Mouse (Mus musculus) cerebellum, postnatal 25 days (tissue): ENCODE measurements around the gene Gm7879.
A peak's percentile ranks its signal among the peaks of the same experiment; 100 is the strongest.

Experiments
- DNase-seq, 2 experiments: peaks; one replicate each; pipeline ENCODE4 v3.0.0; 2021; ENCODE audit warnings: mixed read lengths in 2 of 2

The Gm7879 gene

GRCm38 (mm10) chr5:43912844-43913243, at the start of gene Gm7879:
Gm7879 (plus strand) TSS chr5:43913144.
- peak in 1 of 2 experiments; percentile 9 for DNase-seq

GRCm38 (mm10) chr5:43863642-43864041, 49.3 kb upstream of the Gm7879 start:
- no peak for DNase-seq

GRCm38 (mm10) chr5:43865316-43865715, 47.6 kb upstream of the Gm7879 start:
- no peak for DNase-seq

- DNase-seq: no peak
These were observed 44.7 kb upstream of the Gm7879 start, which contains the start of gene Cd38 for GRCm38 (mm10) chr5:43868253-43868652. Cd38 (plus strand) TSS chr5:43868553.

GRCm38 (mm10) chr5:43868711-43869600, 44.0 kb upstream of the Gm7879 start:
- DNase-seq: peak; percentile 59 to 65

DNA sequence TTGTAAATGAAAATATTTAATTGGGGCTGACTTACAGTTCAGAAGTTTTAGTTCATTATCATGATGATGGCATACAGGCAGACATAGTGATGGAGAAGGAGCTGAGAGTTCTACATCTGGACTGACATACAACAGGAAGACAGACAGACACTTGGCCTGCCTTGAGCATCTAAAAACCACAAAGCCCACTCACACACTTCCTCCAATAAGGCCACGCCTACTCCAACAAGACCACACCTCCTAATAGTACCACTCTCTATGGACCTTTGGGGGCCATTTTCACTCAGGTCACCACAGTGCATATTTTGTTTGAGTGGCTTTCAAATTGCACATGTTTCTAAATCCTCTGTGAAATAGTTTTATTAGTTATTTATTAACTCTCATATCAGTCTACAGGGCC, 41.1 kb upstream of the Gm7879 start:
- DNase-seq: no peak

DNA sequence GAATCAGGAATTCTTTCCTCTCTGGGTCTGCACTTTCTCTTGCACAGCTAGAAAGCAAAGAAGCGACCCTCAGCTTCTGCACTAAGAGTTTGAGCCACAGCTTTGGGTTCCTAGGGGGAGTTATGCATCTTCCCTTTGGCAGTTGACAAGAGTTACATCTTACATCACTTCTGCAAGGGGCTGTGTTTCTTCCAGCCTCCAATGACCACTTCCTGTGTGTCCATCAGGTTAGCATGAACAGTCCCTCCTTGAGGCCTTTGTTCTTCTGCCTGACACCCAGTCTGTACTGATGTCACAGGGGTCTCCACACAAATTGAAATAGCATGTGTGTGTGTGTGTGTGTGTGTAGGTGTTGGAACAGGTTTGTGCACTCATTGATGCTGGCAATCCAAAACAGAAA, 40.3 kb upstream of the Gm7879 start:
- DNase-seq: no peak

- no peak for DNase-seq
These were observed 30.9 kb upstream of the Gm7879 start for GRCm38 (mm10) chr5:43882034-43882433.

DNA sequence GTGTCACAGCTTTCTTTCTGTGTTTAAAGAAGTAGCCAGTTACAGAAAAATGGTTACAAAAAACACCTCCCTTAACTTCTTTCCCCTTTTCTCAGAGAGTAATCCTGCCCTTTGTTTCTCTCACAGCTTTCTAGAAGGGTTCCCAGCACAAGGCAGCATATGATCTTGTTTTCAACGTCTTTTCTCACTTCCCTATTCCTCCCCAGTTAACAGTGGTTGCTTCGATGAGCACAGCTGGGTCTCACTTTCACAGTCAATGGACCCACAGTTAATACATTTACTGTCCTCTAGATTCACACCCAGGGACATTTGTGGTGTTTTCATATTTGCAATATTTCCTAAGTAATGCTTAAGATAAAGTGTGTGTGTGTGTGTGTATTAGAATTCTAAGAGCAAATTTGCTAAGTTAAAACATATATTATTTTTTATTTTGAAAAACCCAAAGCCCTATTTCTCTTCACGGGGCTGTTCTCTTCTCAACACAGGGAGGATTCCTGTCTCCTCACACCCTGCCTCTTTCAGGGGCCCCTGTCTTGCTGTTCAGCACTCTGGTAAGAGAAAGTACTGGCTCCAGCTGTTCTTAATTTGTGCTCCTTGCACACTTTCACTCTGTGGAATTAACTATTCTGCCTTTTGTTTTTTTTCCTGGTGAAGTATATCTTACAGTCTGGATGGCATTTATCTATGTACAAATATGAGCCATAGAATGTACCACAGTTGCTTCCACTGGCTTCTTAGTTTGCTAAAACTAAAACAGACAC, 27.7 kb upstream of the Gm7879 start:
- no peak for DNase-seq

- DNase-seq: peak in 1 of 2 experiments; percentile 19
These were observed 20.6 kb upstream of the Gm7879 start for GRCm38 (mm10) chr5:43892386-43892785.

GRCm38 (mm10) chr5:43894113-43894512, 18.8 kb upstream of the Gm7879 start:
- DNase-seq: no peak

DNA sequence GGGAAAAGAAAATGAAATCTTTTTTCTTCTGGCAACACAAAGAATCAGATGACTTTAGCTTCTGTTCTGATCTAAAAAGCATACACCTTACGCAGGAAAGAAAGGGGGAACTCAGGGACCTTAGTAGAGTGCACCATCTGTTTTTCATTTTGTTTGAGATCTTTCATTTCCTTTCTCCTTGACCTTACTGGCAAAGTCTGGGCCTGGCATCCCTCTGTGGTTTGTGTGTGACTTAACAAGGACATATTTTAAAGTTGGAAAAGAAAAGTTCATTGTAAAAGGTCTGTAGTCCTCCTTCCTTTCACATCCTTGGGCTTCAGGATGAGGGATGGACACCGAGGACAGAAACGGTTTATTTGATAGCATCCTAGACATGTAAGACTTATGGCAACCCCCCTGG, 17.0 kb upstream of the Gm7879 start:
- DNase-seq: no peak

DNA sequence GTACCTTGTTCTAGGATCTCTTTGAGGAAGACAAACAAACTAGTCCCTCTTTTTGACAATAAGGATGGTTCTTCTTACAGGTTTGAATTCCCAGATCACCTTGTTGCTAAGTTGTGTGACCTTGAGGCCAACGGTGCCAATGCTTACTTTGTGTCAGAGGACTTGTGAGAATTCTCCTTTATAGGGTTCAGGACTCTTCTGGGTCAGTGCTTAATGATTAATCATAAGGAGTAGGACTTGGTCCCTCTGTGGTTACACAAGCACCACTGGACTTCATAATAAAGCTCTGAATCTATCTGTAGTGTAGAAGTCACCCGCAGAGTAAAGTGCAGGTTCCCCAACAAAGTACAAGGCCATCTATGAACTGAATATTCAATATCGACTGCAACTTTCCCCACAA, 8.3 kb upstream of the Gm7879 start:
- DNase-seq: no peak

DNA sequence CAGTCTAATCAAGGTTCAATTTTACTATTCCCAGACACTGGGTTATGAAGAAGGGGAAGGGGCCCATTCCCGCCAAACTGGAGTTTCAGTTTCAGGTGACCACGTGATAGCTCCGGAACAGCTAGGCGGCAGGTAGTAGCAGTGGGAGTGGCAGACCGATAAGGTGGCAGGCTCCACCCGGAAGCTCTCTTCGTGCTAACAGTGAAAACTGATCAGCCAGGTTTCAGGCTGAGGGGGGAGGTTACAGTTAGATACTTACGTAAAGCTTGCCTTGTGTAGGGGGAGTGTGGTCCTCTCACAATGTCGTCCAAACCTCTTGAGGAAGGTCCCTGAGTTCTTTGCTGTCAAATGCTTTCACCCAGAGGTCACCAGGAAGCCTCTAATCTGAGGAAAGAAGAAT, 3.7 kb upstream of the Gm7879 start:
- DNase-seq: no peak

DNA sequence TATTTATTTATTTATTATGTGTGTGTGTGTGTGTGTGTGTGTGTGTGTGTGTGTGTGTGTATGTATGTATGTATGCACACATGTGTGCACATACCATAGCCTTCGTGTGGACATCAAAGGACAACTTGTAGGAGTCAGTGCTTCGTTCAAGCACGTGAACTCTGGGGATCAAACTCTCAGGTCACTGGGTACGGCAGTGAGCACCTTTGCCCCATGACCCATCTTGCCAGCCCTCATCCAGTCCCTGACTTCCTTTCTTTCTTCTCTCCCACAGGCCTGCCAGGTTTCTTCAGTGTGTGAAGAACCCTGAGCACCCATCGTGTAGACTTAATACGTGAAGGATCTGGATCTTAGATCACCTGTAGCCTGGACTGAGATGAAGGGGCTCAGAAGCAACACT, 2.9 kb upstream of the Gm7879 start:
- no peak for DNase-seq

DNA sequence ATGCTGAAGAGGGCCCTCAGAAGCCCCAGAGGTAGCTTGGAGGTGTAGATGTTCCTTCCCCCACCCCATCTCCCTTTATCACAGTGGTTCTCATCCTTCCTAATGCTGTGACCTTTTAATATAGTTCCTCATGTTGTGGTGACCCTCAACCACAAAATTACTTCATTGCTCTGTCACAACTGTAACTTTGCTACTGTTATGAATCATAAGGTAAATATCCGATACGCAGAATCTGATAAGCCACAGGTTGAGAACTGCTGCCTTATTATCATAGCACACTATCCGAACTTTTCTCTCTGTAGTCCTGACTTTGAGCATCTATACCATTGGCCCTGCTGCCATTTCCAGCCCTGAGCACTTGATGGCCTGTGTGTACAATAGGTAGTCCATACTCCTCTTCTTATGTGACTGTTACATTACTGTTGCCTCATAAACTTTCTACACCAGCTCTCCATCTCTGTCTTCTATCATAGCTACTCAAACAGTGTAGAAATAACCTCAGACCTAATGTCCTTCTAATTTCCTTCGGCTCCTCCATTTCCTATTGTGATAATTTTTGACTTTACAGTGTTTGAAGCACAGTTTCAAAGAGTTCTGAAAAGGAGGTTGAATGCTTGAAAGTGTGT, 2.4 kb downstream of the Gm7879 start:
- no peak for DNase-seq

- no peak for DNase-seq
These were observed 8.9 kb downstream of the Gm7879 start for GRCm38 (mm10) chr5:43921877-43922276.

GRCm38 (mm10) chr5:43923933-43924332, 11.0 kb downstream of the Gm7879 start:
- DNase-seq: peak; percentile 39 to 58

- DNase-seq: no peak
These were observed 14.8 kb downstream of the Gm7879 start for GRCm38 (mm10) chr5:43927729-43928128.

GRCm38 (mm10) chr5:43933269-43933668, 20.3 kb downstream of the Gm7879 start:
- DNase-seq: no peak

DNA sequence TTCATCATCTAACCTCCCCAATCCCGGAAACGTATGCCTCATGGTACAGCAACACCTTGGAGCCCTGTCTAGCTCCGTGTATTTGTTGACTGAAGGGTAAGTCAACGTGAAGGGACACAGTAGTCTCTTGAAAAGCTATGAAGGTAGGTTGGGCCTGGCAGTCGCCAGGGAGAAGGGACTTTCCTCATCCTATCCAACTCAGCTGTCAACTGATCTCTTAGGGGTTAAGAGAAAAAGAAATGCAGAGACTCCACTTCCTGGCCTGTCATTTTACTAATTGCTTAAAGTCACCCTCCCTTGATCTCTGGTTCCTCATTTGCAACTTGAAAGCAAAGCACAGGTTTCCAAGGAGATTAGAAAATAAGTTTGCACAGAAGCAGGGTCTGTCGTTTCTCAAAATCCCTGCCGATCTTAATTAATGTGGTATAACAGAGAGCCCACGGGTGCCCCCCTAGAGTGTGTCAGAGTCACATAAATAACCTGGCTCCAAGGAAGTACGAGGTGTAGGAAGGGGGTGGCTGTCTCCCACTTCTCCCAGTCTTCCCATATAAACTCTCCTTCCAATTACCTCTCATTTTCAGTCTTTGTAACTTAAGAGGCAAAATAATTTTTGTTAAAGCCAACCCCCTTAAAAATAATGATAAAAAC, 34.5 kb downstream of the Gm7879 start:
- no peak for DNase-seq

DNA sequence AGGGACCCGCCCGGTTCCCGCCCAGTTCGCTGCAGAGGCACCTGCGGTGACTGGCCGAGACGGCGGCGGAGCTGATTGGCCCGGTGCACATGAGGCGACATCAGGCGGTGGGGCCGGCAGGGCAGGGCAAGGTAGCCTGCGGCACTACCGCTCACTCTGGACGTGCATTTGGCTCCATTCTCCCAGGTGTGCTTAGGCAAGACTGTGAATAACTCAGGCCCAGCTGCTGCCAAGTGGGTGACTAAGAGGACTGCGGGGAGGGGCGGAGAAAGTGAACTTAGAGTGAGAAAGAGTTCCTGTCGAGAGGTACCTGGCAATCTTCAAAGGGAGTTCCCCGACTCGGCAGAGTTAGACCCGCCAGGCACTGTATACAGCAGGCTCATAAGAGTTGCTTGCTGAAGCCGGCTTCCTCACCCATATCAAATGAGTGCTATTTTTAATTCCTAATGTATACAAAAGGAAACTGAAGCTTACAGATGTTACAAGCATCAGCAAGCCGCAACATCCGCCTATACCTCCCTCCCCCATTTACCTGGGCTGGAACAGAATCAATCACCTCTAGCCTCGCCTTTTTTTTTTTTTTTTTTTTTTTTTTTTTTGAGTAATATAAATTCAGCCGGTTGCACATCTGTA, 35.3 kb downstream of the Gm7879 start:
- DNase-seq: peak; percentile 35 to 54
